Mouse (Mus musculus) testis, adult 2 months (tissue): ENCODE data around the gene Zfhx3.

ENCODE experiments used
- CTCF ChIP-seq: fragments of 200-500 bp; IDR thresholded peaks from 2 replicates; pipeline ENCODE4 v1.5.1; 2012; ENCODE audit warnings: low read depth, mild to moderate bottlenecking, inconsistent platforms, low read length, moderate library complexity; ENCODE audit not compliant: control insufficient read depth, insufficient read depth, insufficient replicate concordance
- POLR2A ChIP-seq: fragments of 200-500 bp; IDR thresholded peaks from 2 replicates; pipeline ENCODE4 v1.6.1; 2012; ENCODE audit warnings: low read depth, mild to moderate bottlenecking, inconsistent platforms, low read length, moderate library complexity; ENCODE audit not compliant: control insufficient read depth

GRCm38 (mm10) chr8:108373046-108373445, 430.6 kb downstream of the Zfhx3 start:
- TF ChIP-seq POLR2A (no peak), CTCF (no peak)
